Mouse (Mus musculus) midbrain, postnatal 0 days (tissue): ENCODE measurements around the gene Mtmr1. TPM values are rescaled to one million over a fixed set of nuclear protein-coding genes. Genes with fewer than 3 reads are reported as not detected.

Experiments
- ATAC-seq: fragments of 200-750 bp; cut with Nextera tagmentation; 2 replicates; pipeline ENCODE4 v1.8.0; 2017; ENCODE audit warnings: moderate number of reproducible peaks, mild to moderate bottlenecking, moderate TSS enrichment, moderate library complexity; ENCODE audit not compliant: low FRiP score
- DNase-seq: peaks from one replicate; pipeline ENCODE4 v3.0.0-alpha.2; 2015; ENCODE audit warnings: low spot score
- H3K27ac ChIP-seq: fragments of 300-500 bp; sonication (generic); 2 replicates; pipeline ENCODE4 v1.5.1; 2014; ENCODE audit warnings: low read depth, mild to moderate bottlenecking, low read length, mixed read lengths
- H3K27me3 ChIP-seq: fragments of 300-500 bp; sonication (generic); 2 replicates; pipeline ENCODE4 v1.6.1; 2014; ENCODE audit warnings: low read length, control low read depth, mixed read lengths; ENCODE audit not compliant: insufficient read depth
- H3K36me3 ChIP-seq: fragments of 300-500 bp; sonication (generic); 2 replicates; pipeline ENCODE4 v1.6.1; 2014; ENCODE audit warnings: low read length, control low read depth, mixed read lengths; ENCODE audit not compliant: insufficient read depth
- H3K4me1 ChIP-seq: fragments of 300-500 bp; sonication (generic); 2 replicates; pipeline ENCODE4 v1.6.1; 2014; ENCODE audit warnings: mild to moderate bottlenecking, control low read depth, antibody characterized with exemption, low read length, mixed read lengths; ENCODE audit not compliant: insufficient read depth
- H3K4me2 ChIP-seq: fragments of 300-500 bp; sonication (generic); 2 replicates; pipeline ENCODE4 v1.6.1; 2014; ENCODE audit warnings: low read depth, mild to moderate bottlenecking, low read length, mixed read lengths; ENCODE audit not compliant: poor library complexity, severe bottlenecking
- H3K4me3 ChIP-seq: fragments of 300-500 bp; sonication (generic); 2 replicates; pipeline ENCODE4 v1.5.1; 2014; ENCODE audit warnings: low read depth, mild to moderate bottlenecking, low read length, moderate library complexity
- H3K9ac ChIP-seq: fragments of 300-500 bp; sonication (generic); replicated peaks from 2 replicates; pipeline ENCODE4 v1.6.1; 2014; ENCODE audit warnings: mild to moderate bottlenecking, low read length, moderate library complexity, mixed read lengths; ENCODE audit not compliant: poor library complexity, severe bottlenecking
- H3K9me3 ChIP-seq: fragments of 300-500 bp; sonication (generic); 2 replicates; pipeline ENCODE4 v1.6.1; 2016; ENCODE audit warnings: low read length, control low read depth
- CTCF ChIP-seq: IDR thresholded peaks from 2 replicates; pipeline ENCODE4 v1.5.1; 2016; ENCODE audit warnings: antibody characterized with exemption, mild to moderate bottlenecking
- WGBS: fragments of 180-500 bp; shearing (Covaris S2); extraction: QIAGEN DNeasy Blood & Tissue Kit; methylation state at CpG from one replicate; pipeline ENCODE4 v1.1.7; 2014; 5-methylcytosine and 5-hydroxymethylcytosine counted together
- polyA plus RNA-seq: library from polyadenylated mRNA; unstranded; fragments of >200 nt; fragmentation: Nextera tagmentation; extraction: Ambion mirVana; gene quantifications from 2 replicates; pipeline ENCODE4 v1.2.1, GENCODE M21; 2015
- total RNA-seq: library from RNA; depleted of rRNA; stranded (reverse); fragments of >200 nt; gene quantifications from 2 replicates; pipeline ENCODE4 v1.2.3, GENCODE M21; 2014

The Mtmr1 gene
- total and polyA plus RNA-seq, 2 experiments from 2014 or later: 11.3 to 27.7 TPM

DNA sequence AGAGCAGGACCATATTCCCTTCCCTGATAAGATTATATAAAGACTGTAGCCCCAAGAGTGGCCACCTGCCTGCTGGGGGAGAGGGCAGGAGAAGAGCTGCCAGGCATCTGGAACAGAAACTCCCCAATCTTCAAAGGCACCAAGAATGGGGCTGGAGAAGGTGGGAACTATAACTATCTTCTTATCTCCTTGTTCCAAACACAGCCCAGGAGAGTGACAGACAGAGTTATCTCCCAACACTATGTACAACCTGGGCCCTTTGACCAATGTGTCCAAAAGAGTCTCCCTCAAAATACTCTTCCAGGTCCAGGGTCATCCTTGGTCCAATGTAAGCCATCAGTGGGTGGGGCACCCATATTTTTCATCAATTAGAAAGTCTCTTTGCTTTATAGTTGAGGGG, 62.9 kb downstream of the Mtmr1 start:
- DNase-seq (no peak), ATAC-seq (no peak)
- H3K27ac ChIP-seq: no peak overlapping the region
- no peaks in the 10 kb centered on the region for H3K27me3 ChIP-seq
- TF ChIP-seq CTCF: no peak
- H3K4me2 ChIP-seq: no peak overlapping the region
- no peak overlapping the region for H3K4me3 ChIP-seq
- no peaks in the 10 kb centered on the region for H3K36me3 ChIP-seq
- no peaks in the 10 kb centered on the region for H3K9me3 ChIP-seq
- no peaks in the 10 kb centered on the region for H3K4me1 ChIP-seq
- no peak overlapping the region for H3K9ac ChIP-seq

GRCm38 (mm10) chrX:71430900-71431299, 66.3 kb downstream of the Mtmr1 start:
- TF ChIP-seq CTCF: no peak
- ATAC-seq (no peak), DNase-seq (no peak)

DNA sequence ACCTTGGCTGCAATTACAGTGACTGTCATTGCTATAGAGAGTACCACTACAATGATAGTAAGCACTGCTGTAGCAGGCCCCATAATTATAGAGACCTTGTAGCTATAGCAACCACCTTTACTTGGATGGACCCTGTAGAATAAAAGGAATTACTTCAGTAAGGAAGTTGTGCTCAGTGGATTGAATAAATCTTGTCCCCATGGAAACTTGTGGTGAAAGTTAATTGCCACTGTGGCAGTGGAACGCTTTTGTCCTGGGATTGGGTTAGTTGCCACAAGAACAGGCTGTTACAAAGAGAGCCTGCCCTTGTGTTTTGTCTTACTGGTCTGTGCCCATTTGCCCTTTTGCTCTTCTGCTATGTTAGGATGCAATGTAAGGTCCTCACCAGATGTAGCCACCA, 69.9 kb downstream of the Mtmr1 start:
- H3K27me3 ChIP-seq: no peaks in the 10 kb centered on the region
- no peaks in the 10 kb centered on the region for H3K4me1 ChIP-seq
- H3K4me2 ChIP-seq: no peak overlapping the region
- no peaks in the 10 kb centered on the region for H3K9me3 ChIP-seq
- no peak overlapping the region for H3K27ac ChIP-seq
- 42% methylated on average over 1 of the region's 1 CpGs for WGBS
- DNase-seq (peak; percentile 6), ATAC-seq (no peak)
- no peaks in the 10 kb centered on the region for H3K36me3 ChIP-seq
- TF ChIP-seq CTCF: no peak
- H3K4me3 ChIP-seq: no peak overlapping the region
- H3K9ac ChIP-seq: no peak overlapping the region

More at GRCm38 (mm10) chrX:71430900-71431299, 66.3 kb downstream of the Mtmr1 start:
- no peak overlapping the region for H3K4me3 ChIP-seq
- no peaks in the 10 kb centered on the region for H3K9me3 ChIP-seq
- H3K36me3 ChIP-seq: no peaks in the 10 kb centered on the region
- H3K4me2 ChIP-seq: no peak overlapping the region
- WGBS: 89% methylated on average over 5 of the region's 5 CpGs
- no peaks in the 10 kb centered on the region for H3K27me3 ChIP-seq
- H3K27ac ChIP-seq: no peak overlapping the region
- H3K4me1 ChIP-seq: no peaks in the 10 kb centered on the region
- no peak overlapping the region for H3K9ac ChIP-seq

GRCm38 (mm10) chrX:71434860-71435259, 70.3 kb downstream of the Mtmr1 start:
- peak; percentile 12 for DNase-seq
- Histone ChIP-seq H3K27ac (no peak overlapping the region), H3K4me1 (no peaks in the 10 kb centered on the region), H3K4me3 (no peak overlapping the region), H3K36me3 (no peaks in the 10 kb centered on the region), H3K9me3 (no peaks in the 10 kb centered on the region), H3K9ac (no peak overlapping the region), H3K27me3 (no peaks in the 10 kb centered on the region), H3K4me2 (no peak overlapping the region)
- 36% methylated on average over 8 of the region's 8 CpGs for WGBS
- no peak for ATAC-seq
- TF ChIP-seq CTCF: no peak

GRCm38 (mm10) chrX:71435542-71435941, 71.0 kb downstream of the Mtmr1 start:
- no peak overlapping the region for H3K4me3 ChIP-seq
- no peak overlapping the region for H3K27ac ChIP-seq
- no peak for DNase-seq
- ATAC-seq: no peak
- H3K9ac ChIP-seq: no peak overlapping the region
- no peak for TF ChIP-seq CTCF
- no peaks in the 10 kb centered on the region for H3K36me3 ChIP-seq
- WGBS: 84% methylated on average over 2 of the region's 2 CpGs
- no peak overlapping the region for H3K4me2 ChIP-seq
- H3K4me1 ChIP-seq: no peaks in the 10 kb centered on the region
- no peaks in the 10 kb centered on the region for H3K9me3 ChIP-seq
- no peaks in the 10 kb centered on the region for H3K27me3 ChIP-seq

GRCm38 (mm10) chrX:71439473-71439872, 74.9 kb downstream of the Mtmr1 start:
- H3K9ac ChIP-seq: no peak overlapping the region
- DNase-seq (no peak), ATAC-seq (no peak)
- no peaks in the 10 kb centered on the region for H3K4me1 ChIP-seq
- no peak overlapping the region for H3K4me2 ChIP-seq
- H3K4me3 ChIP-seq: no peak overlapping the region
- no peak overlapping the region for H3K27ac ChIP-seq
- H3K27me3 ChIP-seq: no peaks in the 10 kb centered on the region
- WGBS: 89% methylated on average over 6 of the region's 6 CpGs
- H3K9me3 ChIP-seq: no peaks in the 10 kb centered on the region
- TF ChIP-seq CTCF: no peak
- no peaks in the 10 kb centered on the region for H3K36me3 ChIP-seq

DNA sequence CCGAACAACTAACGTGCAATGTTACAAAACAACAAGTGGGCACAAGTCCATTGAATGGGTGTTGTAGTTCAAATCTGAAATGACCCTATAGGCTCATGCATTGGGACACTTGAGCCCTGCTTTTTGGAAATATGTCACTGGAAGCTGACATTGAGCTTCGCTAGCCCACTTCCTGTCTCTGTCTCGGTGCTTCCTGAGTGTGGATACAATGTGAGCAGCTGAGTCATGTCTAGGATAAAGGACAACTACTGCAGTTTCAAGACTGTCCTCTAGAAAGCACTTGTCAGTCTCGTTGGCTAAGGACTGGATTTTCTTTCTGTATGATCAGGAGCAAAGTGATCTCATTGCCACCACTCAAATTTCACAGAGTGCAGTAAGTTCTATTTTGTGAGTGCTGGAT, 78.4 kb downstream of the Mtmr1 start:
- no peaks in the 10 kb centered on the region for H3K36me3 ChIP-seq
- H3K9ac ChIP-seq: no peak overlapping the region
- no peak overlapping the region for H3K27ac ChIP-seq
- no peak overlapping the region for H3K4me3 ChIP-seq
- TF ChIP-seq CTCF: no peak
- no peaks in the 10 kb centered on the region for H3K4me1 ChIP-seq
- no peak overlapping the region for H3K4me2 ChIP-seq
- DNase-seq (no peak), ATAC-seq (no peak)
- no peaks in the 10 kb centered on the region for H3K27me3 ChIP-seq
- no peaks in the 10 kb centered on the region for H3K9me3 ChIP-seq
- WGBS: 80% methylated on average over 5 of the region's 5 CpGs
